Mouse (Mus musculus): Measurements from ENCODE around the gene Colgalt2. TPM values are rescaled to one million over a fixed set of nuclear protein-coding genes. Genes with fewer than 3 reads are reported as not detected.

Gene Colgalt2
- polyA plus RNA-seq (2012; rRNA removed), result 0.21 and 0.24 TPM in 2 replicates
- polyA plus RNA-seq (2014; fragmentation: Nextera tagmentation; extraction: Ambion mirVana), result 0.09 and 0.30 TPM in 2 replicates

DNA sequence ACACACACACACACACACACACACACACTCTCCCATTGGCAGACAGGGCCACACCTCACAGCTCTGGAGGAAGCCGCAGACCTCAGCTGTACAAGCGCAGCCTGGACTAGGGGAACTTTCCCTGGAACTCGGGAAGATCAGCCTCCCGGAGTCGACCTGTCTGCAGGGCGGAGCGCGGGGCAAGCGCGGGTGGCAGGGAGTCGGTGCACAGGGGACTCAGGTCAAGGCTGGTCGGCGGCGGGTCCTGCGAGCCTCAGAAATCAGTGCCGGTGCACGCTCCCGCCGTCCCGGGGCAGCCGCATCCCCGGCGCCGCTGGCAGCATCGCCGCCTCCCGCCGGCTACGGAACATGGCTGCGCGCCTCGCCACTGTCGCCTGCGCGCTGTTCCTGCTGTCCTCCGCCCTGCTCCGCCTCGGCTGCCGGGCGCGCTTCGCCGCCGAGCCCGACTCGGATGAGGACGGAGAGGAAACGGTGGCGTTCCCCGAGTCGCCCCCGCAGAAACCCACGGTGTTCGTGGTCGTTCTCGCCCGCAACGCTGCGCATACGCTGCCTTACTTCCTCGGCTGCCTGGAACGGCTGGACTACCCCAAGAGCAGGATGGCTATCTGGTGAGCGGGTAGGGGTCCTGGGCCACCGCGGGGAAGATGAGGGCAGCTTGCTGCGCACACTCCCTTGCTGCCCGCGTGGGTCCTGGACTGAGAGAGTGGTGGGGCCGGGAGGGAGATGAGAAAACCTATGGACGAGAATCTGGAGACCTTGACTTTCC lies at the start of gene Colgalt2:
Gene Colgalt2, plus strand, starts transcription at position 41 of the 766 bp plus-strand sequence.
- Histone ChIP-seq H3K27me3 (ENCODE audit: control insufficient read depth, insufficient read depth, low read length) (peaks cover 17% of the 10 kb centered on the region), H3K4me1 (replicated peaks; ENCODE audit: control insufficient read depth in 2 of 2, insufficient read depth in 2 of 2, low read length in 1 of 2) (no peaks in the 10 kb centered on the region), H3K9ac (replicated peaks) (no peak within 1 kb of the TSS), H3K4me2 (ENCODE audit: low read depth) (peak within 1 kb of the TSS; percentile 30), H3K4me3 (ENCODE audit: insufficient read depth in 1 of 2, low read depth in 2 of 2, low read length in 2 of 2) (peak within 1 kb of the TSS; percentile 30 to 32), H3K27ac (no peak within 1 kb of the TSS), H3K9me3 (ENCODE audit: control insufficient read depth, low read length) (no peaks in the 10 kb centered on the region), H3K36me3 (replicated peaks; ENCODE audit: control insufficient read depth, insufficient read depth, low read depth) (no peaks in the 10 kb centered on the region)
- ATAC-seq (ENCODE audit: insufficient read depth), result no peak
- 1% methylated on average over 70 of the region's 70 CpGs for WGBS (ENCODE audit: insufficient replicate concordance)
- TF ChIP-seq EP300 (IDR thresholded peaks at IDR 0.05; ENCODE audit: low read depth) (no peak), CTCF (IDR thresholded peaks at IDR 0.05; ENCODE audit: low read depth) (no peak)
- no peak for DNase-seq (ENCODE audit: low read depth in 3 of 3, low spot score in 3 of 3)

DNA sequence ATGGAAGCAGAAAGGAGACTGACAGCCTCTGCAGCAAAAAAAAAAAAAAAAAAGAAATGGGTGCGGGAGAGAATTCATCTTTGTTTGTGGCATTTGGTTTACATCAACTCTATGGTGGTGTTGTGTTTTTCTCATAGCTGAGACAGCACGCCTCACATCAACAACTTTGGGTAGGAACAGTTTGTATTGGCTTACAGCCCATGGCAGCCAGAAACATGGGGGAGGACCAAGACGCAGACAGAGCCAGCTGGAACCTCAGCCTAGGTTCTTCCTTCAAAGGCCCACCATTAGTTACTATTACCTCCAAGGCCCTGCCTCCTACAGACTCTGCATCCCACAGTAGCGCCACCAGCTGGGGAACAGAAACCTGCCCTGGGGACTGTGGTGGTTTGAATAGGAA lies 42.9 kb upstream of the Colgalt2 start:
- ATAC-seq (ENCODE audit: insufficient read depth), result no peak
- H3K4me2 ChIP-seq (ENCODE audit: low read depth), result no peak overlapping the region
- 62% methylated on average over 4 of the region's 4 CpGs for WGBS (ENCODE audit: insufficient replicate concordance)
- H3K9me3 ChIP-seq (ENCODE audit: control insufficient read depth, low read length), result no peaks in the 10 kb centered on the region
- no peaks in the 10 kb centered on the region for H3K4me1 ChIP-seq (replicated peaks; ENCODE audit: control insufficient read depth in 2 of 2, insufficient read depth in 2 of 2, low read length in 1 of 2)
- TF ChIP-seq EP300 (IDR thresholded peaks at IDR 0.05; ENCODE audit: low read depth) (no peak), CTCF (IDR thresholded peaks at IDR 0.05; ENCODE audit: low read depth) (no peak)
- no peak overlapping the region for H3K4me3 ChIP-seq (ENCODE audit: insufficient read depth in 1 of 2, low read depth in 2 of 2, low read length in 2 of 2)
- no peak for DNase-seq (ENCODE audit: low read depth in 3 of 3, low spot score in 3 of 3)
- no peaks in the 10 kb centered on the region for H3K36me3 ChIP-seq (replicated peaks; ENCODE audit: control insufficient read depth, insufficient read depth, low read depth)
- H3K27ac ChIP-seq, result no peak overlapping the region
- H3K9ac ChIP-seq (replicated peaks), result no peak overlapping the region
- H3K27me3 ChIP-seq (ENCODE audit: control insufficient read depth, insufficient read depth, low read length), result no peaks in the 10 kb centered on the region

DNA sequence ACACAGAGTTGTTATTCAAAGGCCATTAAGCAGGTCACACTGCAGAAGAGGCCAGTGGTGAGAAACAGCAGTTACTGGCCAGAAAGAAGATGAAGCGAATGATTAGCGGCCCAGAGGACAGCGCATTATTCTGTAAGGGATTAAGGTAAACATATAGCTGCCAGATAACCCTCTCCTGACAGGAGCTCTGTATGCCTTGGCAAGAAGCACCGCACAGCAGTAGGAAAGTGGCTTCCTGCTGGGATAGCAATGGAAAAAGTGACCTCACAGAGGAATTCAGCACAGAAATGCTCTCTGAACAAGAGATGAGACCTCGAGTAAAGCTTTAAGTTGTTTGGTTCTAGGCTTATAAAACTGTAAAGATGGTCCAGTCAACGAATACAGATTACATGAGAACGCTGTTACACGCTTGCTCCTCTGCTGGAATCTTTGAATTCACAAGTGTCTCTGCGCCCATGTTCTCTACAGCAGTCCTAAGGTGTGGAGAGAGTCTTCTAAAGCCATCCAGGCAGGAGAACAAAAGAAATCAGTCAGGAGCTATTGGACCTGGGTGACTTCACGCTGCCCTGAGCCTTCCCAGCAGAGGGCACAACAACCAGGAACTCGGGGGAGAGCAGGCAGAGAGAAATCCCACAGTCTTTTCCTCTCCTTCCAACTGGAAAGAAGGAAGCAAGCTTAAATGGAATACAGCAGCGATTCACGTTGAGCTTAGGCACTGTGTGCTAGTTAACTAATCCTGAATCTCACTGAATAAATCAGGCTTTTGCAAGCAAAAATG lies 31.1 kb upstream of the Colgalt2 start:
- H3K4me2 ChIP-seq (ENCODE audit: low read depth), result no peak overlapping the region
- DNase-seq (ENCODE audit: low read depth in 3 of 3, low spot score in 3 of 3), result no peak
- WGBS (ENCODE audit: insufficient replicate concordance), result 70% methylated on average over 13 of the region's 13 CpGs

DNA sequence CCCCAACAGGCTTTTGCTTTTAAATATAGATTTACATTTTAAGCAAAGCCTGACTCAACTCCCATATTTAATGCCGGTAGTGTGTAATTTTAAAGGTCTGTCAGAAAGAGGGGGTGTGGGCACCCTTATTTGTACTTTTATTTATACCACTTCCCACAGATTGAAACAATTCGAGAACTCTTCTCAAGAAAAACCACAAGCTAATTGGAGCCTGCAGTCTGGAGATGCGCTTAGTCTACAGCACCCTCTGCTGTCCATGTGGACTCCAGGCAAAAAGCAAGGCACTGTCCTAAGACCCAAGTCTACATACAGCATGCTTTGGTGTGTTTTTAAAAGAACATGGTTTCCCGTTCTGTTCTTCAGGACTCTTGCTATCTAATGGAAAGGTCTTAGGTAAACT lies 30.5 kb upstream of the Colgalt2 start:
- Histone ChIP-seq H3K4me3 (ENCODE audit: insufficient read depth in 1 of 2, low read depth in 2 of 2, low read length in 2 of 2) (no peak overlapping the region), H3K9ac (replicated peaks) (no peak overlapping the region), H3K27me3 (ENCODE audit: control insufficient read depth, insufficient read depth, low read length) (no peaks in the 10 kb centered on the region), H3K27ac (no peak overlapping the region), H3K36me3 (replicated peaks; ENCODE audit: control insufficient read depth, insufficient read depth, low read depth) (peaks cover 6% of the 10 kb centered on the region), H3K4me1 (replicated peaks; ENCODE audit: control insufficient read depth in 2 of 2, insufficient read depth in 2 of 2, low read length in 1 of 2) (no peaks in the 10 kb centered on the region), H3K4me2 (ENCODE audit: low read depth) (no peak overlapping the region), H3K9me3 (ENCODE audit: control insufficient read depth, low read length) (no peaks in the 10 kb centered on the region)
- no peak for TF ChIP-seq EP300 (IDR thresholded peaks at IDR 0.05; ENCODE audit: low read depth)
- peak; percentile 62 for TF ChIP-seq CTCF (IDR thresholded peaks at IDR 0.05; ENCODE audit: low read depth)
- no peak for DNase-seq (ENCODE audit: low read depth in 3 of 3, low spot score in 3 of 3)
- no peak for ATAC-seq (ENCODE audit: insufficient read depth)
- WGBS (ENCODE audit: insufficient replicate concordance), result 23% methylated on average over 4 of the region's 4 CpGs

More for the DNA sequence above, 31.1 kb upstream of the Colgalt2 start:
- H3K4me1 ChIP-seq (replicated peaks; ENCODE audit: control insufficient read depth in 2 of 2, insufficient read depth in 2 of 2, low read length in 1 of 2), result no peaks in the 10 kb centered on the region
- ATAC-seq (ENCODE audit: insufficient read depth), result no peak
- H3K9me3 ChIP-seq (ENCODE audit: control insufficient read depth, low read length), result no peaks in the 10 kb centered on the region
- H3K9ac ChIP-seq (replicated peaks), result no peak overlapping the region
- no peak overlapping the region for H3K27ac ChIP-seq
- H3K27me3 ChIP-seq (ENCODE audit: control insufficient read depth, insufficient read depth, low read length), result no peaks in the 10 kb centered on the region
- TF ChIP-seq EP300 (IDR thresholded peaks at IDR 0.05; ENCODE audit: low read depth), result no peak
- 0 out of 2 replicates have a peak, but pooled peaks have one; percentile 8 for TF ChIP-seq CTCF (IDR thresholded peaks at IDR 0.05; ENCODE audit: low read depth)
- H3K36me3 ChIP-seq (replicated peaks; ENCODE audit: control insufficient read depth, insufficient read depth, low read depth), result peaks cover 6% of the 10 kb centered on the region
- no peak overlapping the region for H3K4me3 ChIP-seq (ENCODE audit: insufficient read depth in 1 of 2, low read depth in 2 of 2, low read length in 2 of 2)

DNA sequence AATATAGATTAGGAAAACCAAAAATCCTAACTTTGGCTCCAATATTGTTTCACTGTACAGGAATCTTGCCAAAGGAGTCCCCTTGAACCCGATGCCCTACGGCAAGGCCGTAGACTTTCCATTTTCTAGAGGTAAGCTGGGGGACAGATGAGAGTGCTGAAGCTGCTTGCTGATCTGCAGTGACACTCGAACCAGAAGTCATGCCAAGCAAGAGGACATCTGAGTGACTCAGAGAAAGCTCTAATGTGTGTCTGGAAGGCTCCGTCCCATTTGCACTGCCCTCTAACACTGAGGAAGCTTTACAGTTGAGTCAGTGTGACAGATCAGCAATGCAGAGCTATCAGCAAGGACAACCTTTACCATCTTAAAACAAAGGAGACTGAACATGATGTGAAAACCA lies 21.3 kb upstream of the Colgalt2 start:
- TF ChIP-seq CTCF (IDR thresholded peaks at IDR 0.05; ENCODE audit: low read depth), result no peak
- no peak for TF ChIP-seq EP300 (IDR thresholded peaks at IDR 0.05; ENCODE audit: low read depth)
- H3K4me2 ChIP-seq (ENCODE audit: low read depth), result no peak overlapping the region
- DNase-seq (ENCODE audit: low read depth in 3 of 3, low spot score in 3 of 3), result no peak
- no peaks in the 10 kb centered on the region for H3K4me1 ChIP-seq (replicated peaks; ENCODE audit: control insufficient read depth in 2 of 2, insufficient read depth in 2 of 2, low read length in 1 of 2)
- peaks cover 18% of the 10 kb centered on the region for H3K36me3 ChIP-seq (replicated peaks; ENCODE audit: control insufficient read depth, insufficient read depth, low read depth)
- H3K4me3 ChIP-seq (ENCODE audit: insufficient read depth in 1 of 2, low read depth in 2 of 2, low read length in 2 of 2), result no peak overlapping the region
- H3K27ac ChIP-seq, result no peak overlapping the region
- no peaks in the 10 kb centered on the region for H3K27me3 ChIP-seq (ENCODE audit: control insufficient read depth, insufficient read depth, low read length)
- 79% methylated on average over 5 of the region's 5 CpGs for WGBS (ENCODE audit: insufficient replicate concordance)
- H3K9ac ChIP-seq (replicated peaks), result no peak overlapping the region
- H3K9me3 ChIP-seq (ENCODE audit: control insufficient read depth, low read length), result no peaks in the 10 kb centered on the region
- ATAC-seq (ENCODE audit: insufficient read depth), result no peak
